Mouse (Mus musculus): ENCODE measurements around the gene Gga1.

Gga1 gene

DNA sequence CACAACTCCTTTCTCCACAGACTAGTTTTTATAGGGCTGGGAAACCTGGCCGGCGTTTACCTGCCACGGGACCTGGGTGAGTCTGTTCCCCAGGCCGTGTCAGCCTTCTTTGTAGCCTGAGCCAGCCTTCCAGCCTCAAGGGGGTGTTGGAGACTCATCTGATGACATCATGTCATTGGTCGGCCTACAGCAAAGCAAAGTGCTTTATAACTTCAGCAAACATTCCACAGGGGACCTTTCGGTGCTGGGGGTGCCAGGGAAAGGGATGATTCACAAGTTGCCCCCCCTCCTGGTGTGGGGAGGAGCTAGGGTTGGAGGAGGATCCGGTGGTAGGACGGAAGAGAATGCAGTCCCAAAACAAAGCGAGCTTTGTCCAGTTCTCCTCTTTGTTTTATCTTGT is 32.2 kb upstream of the Gga1 start:
- peak; percentile 93 for DNase-seq (ENCODE audit: inconsistent age in 2 of 2, low spot score in 1 of 2)

DNA sequence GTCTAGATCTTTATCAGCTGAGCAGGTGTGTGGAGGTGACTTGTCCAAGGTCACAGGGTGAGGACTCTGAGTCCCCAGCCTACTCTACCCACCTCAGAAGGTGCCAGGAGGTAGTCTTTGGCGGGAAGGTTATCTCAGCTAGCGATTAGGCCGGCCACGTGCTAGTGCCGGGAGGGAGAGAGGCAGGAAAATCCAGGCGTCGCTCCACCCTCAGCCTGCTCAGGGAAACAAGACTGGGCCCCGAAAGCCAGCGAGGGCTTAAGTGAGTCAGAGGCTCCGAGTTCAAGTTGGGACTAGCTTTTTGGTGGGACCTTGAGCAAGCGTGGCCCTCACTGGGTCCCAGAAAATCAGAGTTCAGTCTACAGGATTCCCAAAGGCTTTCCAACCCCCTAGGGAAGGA is 31.7 kb upstream of the Gga1 start:
- DNase-seq (ENCODE audit: inconsistent age in 2 of 2, low spot score in 1 of 2): peak; percentile 71 to 83

DNA sequence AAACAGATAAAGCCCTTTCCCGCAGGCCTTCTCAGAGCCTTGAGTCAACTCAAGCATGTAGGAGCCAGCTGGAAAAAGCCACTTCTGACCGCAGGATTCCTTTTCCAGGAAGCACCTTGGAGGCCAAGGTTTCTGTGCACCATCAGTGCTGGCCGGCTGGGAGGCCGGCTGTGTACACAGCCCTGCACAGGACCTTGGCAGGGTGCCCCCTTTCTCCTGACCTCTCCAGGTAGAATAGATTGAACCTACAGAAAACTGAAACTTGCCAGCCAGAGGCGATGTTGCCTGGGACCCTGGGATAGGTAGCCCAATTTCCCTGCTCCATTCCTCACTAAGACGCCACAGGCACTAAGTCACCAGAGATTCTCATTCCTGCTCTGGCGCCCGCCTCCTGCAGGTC is 31.1 kb upstream of the Gga1 start:
- peak; percentile 69 to 84 for DNase-seq (ENCODE audit: inconsistent age in 2 of 2, low spot score in 1 of 2)

DNA sequence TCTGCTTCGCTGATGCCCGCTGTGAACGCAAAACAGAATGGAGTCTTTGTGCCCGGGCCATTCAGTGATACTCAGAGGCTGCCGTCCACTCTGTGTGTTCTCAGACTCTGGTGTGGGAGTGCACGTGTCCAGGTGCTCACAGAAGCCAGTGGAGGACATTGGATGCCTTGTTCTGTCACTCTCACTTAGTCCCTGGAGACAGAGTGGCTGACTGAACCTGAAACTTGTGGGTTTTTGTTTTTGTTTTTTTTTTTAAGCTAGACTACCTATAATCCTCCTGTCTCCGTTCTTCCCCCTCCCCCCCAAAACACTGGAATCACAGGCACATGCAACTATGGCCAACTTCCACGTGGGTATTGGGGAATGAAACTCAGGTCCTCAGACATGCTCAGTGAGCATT is 30.6 kb upstream of the Gga1 start:
- no peak for DNase-seq (ENCODE audit: inconsistent age in 2 of 2, low spot score in 1 of 2)

DNA sequence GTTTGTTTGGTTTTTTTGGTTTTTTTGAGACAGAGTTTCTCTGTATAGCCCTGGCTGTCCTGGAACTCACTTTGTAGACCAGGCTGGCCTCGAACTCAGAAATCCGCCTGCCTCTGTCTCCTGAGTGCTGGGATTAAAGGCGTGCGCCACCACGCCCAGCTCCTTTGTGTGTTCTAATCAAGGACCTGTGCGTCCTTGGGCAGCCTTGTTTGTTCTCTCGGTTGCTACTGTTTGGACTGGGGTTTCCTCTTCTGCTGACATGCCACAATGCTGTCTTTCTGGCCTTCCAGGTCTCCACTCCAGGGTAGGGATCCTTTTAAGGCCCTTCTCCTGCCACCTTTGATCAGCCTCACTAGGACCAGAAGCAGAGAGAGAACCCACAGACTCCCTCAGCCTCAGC is 30.2 kb upstream of the Gga1 start:
- peak in 1 of 2 experiments; percentile 35 for DNase-seq (ENCODE audit: inconsistent age in 2 of 2, low spot score in 1 of 2)

DNA sequence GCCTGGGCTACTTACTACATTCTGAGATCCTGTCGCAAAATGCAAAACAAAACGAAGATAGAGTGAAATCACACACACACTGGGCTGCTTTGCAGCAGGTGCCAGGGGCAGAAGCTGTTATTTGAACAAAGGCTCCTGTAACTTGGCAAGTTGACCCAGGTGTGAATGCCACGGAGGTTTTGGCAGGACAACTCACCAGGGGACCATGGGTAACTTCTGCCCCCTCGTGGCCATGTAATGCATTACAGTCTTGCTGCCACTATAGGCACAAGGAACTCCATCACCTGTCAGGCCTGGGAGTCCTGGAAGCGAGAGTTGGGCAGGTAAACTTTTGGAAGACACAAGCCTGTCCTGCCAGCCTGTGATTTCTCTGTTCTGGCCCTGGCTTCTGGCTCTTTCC is 28.5 kb upstream of the Gga1 start:
- DNase-seq (ENCODE audit: inconsistent age in 2 of 2, low spot score in 1 of 2): peak; percentile 82 to 95

DNA sequence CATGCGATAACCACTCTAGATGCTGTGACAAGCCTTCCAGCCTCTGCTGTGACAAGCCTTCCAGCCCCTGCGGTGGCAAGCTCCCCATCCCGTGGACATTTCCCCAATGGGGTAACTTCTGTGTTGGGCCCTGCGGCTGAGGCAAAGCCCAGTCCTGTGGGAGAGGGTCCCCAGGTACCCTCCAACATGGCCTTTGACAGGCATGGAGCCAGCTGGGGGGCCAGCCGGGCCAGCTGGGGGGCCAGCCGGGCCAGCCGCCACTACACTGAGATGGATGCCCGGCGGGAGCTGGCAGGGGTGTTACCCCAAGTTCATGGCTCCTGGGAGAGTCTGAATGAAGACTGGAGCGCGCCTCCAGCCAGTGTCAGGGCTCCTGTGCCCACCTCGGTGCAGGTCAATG is 27.5 kb upstream of the Gga1 start:
- DNase-seq (ENCODE audit: inconsistent age in 2 of 2, low spot score in 1 of 2): no peak

DNA sequence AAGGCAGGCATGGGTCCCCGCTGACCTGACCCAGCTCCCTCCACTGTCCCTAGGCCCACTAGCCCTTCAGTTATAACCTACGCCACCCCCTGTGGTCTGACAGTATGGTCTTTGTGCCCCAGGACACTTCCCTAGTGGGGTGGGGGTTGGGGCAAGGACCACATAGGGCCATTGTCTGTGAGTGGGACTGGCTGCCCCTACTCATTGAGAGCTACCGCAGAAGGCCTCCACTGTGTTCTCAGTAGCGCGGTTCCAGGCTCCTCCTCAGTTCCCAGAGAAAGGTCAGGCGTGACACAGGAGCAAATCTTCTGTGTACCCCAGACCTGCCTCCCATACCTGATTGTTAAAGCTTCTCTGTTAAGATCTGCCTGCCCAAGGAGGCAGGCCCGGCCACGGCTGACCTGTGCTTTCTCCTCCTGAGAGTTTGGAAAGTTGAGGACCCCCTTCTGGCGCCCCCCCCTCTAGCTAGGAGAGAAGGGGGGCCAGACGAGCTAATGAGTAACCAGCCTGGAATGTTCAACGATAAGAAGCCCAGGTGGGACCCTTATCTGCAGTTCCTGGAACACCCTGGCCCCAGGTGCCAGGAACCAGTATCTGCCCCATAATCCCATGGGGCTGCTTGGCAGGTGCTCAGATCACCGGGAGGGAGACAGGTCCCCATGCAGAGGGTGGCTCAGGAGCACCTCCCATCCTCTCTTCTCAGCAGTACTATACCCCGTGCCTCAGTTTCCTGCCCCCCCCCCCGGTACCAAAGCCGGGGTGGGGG is 26.7 kb upstream of the Gga1 start:
- peak in 1 of 2 experiments; percentile 56 for DNase-seq (ENCODE audit: inconsistent age in 2 of 2, low spot score in 1 of 2)

DNA sequence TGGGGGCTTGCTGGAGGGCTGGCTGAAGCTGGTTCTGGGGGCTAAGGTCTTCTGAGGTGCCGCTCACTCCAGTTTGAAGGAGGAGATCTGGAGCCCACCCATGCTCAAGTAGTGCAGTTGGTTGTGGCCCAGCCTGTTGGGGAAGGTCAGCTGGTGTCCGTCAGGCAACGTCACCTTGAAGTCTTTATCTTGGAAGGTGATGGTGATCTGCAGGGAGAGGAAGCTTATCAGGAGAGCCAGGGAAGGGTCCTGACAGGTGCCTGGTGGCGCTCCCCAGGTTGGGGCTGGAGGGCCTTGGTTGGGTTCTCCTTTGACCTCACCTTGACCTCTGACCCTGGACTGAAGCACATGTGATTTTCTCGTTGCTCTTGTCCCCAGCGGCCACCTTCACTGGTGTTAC is 26.0 kb upstream of the Gga1 start:
- peak in 1 of 2 experiments; percentile 69 for DNase-seq (ENCODE audit: inconsistent age in 2 of 2, low spot score in 1 of 2)

DNA sequence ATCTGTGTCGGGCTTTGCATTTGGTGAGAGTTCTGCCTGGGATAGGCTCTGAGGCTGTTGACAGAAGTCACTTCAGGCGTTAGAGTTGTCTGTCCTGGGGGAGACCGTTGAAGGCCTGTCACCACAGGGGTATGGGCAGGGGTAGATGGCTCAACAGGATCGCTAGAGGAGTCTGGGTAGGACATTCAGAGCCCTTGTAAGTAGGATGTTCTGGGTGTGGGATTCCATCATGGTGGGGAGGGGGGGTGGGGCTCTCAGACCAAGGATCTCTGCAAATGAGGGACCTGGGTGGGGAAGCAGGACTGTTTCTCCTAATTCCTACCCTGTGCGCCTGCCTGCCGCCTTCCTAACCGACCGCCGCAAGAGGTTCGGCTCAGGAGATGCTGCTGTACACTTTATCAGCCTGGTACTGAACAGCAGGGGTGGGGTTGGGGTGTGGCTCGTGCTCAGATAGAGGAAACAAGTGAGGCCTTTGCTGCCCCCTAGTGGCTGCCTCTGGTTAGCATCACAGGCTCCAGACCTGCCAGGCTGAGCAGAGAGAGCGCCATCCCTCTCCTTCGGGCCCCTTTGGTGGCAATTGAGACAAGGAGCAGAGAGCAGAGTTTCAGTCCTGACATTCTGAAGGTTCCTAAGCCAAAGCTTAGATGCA is 25.4 kb upstream of the Gga1 start:
- peak; percentile 91 to 97 for DNase-seq (ENCODE audit: inconsistent age in 2 of 2, low spot score in 1 of 2)

DNA sequence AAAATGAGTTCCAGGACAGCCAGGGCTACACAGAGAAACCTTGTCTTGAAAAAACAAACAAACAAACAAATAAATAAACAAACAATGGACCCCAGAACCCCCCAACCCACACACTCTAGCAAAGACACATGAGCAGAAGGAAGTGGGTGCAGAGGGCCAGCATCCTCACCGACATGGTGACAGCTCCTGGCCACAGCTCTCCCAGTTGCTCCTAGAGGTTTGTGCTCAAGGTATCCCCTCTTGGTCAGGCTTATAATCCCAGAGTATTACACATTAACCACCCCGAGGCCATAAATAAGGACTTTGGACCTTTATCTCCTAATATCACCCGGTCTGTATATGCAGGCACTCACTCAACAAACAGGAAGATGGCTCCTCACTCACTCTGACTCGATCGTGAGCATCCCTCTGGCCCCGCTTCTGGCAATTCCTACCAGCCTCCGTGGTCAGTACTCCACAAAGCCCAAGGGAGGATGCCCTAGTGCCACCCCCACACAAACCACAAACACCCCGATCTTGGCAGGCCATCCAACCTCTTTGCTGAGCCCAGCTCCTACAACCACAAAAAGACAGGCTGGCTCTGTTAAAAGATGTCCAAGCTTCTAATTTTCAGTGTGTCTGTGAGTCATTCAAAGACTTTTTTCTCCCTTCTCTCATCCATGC is 21.6 kb upstream of the Gga1 start, which contains the start of gene Lgals2:
TSS of gene Lgals2 (minus strand) at position 227 of the 663 bp plus-strand sequence.
- DNase-seq (ENCODE audit: inconsistent age in 2 of 2, low spot score in 1 of 2): no peak

DNA sequence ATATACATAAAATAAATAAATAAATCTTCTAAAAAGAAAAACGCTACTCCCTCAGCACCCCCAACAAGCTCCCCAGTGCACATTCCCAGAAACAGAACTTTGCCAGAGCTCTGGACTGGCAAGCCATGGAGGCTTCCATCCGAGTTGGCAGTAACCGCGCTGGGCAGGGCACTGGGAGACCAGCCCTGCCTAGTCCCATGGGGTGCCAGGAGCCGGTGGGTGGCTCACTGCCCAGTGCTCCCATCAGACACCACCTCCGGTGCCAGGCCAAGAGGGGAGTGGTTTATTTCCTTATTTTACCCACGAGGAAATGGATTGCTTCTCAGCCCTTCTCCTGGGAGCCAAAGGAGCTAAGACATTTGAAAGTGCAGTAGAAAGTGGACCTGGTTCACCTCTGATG is 20.0 kb upstream of the Gga1 start:
- peak in 1 of 2 experiments; percentile 65 for DNase-seq (ENCODE audit: inconsistent age in 2 of 2, low spot score in 1 of 2)

DNA sequence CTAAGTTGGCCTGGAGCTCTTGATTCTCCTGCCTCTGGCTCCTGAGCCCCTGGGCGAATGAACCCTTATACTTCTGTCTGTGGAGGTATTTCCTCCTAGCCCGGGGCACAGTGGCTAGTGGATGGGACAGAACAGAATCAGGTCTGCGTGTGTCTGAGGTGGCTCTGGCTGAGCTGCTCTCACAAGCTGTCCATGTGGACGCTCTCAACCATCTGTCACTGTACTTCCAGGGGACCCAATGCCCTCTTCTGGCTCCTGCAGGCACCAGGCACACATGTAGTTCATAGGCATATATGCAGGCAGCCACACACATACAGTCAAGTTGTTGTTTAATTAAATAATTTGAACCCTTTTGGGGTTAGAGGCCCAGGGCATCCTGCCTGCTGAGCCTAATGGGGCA is 17.7 kb upstream of the Gga1 start:
- DNase-seq (ENCODE audit: inconsistent age in 2 of 2, low spot score in 1 of 2): no peak

DNA sequence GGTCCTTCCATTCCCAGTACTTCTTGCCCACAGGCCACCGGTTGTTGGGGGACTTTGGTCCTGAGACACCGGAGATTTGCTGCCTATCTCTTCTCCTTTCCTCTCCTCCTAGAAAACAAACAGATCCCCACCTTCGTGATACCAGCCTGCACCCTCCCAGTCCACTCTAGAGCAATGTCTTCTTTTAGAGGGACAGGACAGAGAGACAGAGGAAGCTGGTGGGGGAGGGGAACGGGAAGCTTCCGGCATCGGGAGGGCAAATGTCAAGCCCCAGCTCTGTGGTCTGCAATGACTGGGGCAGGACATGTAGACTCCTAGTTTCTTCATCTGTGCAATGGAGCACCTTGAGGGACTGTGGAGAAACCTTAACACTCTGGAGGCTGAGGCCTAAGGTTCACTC is 17.3 kb upstream of the Gga1 start:
- DNase-seq (ENCODE audit: inconsistent age in 2 of 2, low spot score in 1 of 2): peak in 1 of 2 experiments; percentile 32

DNA sequence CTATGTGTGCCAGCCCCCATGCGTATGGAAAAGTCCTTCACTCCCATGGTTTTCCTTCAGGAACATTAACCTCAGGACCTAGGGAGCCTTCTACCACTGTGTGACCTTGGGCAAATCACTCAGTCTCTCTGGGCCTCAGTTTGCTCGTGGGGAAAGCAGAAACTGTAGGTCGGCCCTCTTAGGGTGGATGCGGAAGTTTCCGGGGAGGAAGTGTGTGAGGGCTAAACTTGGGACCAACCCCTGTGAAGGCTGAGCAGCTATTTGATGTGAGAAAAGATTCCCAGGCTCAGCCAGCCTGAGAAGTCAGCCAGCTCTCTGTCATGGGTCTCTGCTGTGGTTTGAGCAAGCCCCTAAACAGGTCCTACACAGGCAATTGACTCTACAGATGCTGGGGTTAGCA is 14.7 kb upstream of the Gga1 start:
- DNase-seq (ENCODE audit: inconsistent age in 2 of 2, low spot score in 1 of 2): no peak

DNA sequence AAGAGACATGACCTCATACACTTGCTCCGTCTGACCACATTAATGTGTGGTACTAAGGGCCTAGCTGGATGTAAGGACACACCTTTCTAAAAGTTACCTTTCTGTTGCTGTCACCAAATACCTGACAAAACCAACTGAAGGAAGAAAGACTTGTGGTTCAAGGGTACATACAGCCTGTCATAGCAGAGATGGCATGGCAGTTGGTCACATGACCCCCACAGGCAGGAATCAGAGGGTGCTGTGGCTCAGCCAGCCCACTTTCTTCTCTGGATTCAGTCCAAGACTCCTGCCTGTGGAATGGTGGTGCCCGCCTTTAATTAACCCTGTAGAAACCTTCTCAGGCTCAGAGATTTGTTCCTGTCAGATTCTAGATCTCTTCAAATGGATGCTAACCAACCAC is 13.8 kb upstream of the Gga1 start:
- no peak for DNase-seq (ENCODE audit: inconsistent age in 2 of 2, low spot score in 1 of 2)

DNA sequence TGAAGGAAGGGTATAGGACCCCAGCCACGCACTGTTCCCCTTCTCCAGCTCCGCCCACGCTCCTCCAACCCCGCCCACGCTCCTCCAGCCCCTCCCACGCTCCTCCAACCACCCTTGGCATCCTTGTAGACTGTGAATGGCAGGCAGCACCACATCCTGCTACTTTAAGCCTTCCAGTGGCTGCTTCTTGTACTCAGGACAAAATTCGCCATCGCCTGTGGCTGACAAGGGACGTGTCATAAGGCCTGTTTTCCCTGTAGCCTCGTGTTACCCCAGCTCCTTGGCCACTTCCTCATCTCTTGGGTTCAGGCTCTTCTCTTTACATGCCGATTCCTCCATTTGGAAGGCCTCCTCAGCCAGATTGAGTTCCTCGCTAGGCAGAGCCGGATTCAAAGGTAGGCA is 13.1 kb upstream of the Gga1 start:
- DNase-seq (ENCODE audit: inconsistent age in 2 of 2, low spot score in 1 of 2): no peak

DNA sequence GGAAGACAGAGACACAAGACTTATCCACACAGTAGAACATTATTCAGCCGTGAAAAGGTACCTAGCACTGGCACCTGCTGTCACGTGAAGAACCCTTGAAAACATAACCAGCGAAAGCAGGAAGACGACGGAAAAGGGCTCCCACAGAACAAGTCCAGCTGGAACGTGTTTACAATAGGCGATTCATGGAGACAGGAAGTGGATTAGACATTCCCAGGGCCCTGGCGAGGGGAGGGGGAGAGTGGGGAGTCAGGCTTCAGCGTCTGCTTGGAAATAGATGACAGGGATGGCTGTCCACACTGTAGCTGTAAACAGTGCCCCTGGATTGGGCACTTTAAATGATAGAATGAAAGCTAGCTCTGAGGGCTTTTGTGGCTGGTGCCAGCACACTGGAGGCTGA is 8.6 kb upstream of the Gga1 start:
- no peak for DNase-seq (ENCODE audit: inconsistent age in 2 of 2, low spot score in 1 of 2)

DNA sequence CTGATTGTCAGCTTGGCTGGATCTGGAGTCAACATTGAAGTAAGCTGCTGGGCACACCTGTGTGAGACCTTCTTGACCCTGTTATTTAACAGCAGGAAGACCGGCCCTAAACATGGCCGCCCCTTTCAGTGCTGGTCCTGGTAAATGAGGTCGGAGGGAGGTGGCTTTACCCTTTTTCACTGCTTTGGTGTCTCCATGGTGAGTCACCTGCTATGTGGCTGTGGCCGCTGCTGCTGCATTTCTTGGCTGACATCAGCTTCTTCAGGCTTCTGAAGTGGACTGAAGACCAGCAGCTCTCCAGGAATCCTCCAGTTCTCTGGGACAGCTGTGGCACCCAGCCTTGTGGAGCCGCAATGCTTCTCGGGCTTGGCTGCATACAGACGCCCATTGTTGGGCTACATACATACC is 8.2 kb upstream of the Gga1 start:
- DNase-seq (ENCODE audit: inconsistent age in 2 of 2, low spot score in 1 of 2): no peak

DNA sequence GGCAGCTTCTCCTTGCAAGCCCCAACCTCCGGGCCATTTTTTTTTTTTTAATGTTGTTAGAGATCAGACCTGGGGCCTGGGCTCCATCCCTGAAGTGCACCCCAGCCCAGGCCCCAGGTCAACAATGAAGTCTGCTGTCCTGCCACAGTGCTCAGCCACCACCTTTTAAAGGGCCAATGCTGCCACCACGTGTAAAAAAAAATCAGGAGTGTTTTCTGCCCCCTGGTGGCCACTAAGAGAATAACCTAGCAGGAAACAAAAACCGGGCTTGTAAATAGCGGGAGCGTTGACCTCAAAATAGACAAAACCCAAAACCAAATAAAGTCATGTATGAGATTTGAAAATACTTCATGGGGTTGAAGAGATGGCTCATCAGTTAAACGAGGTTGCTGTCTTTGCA is 7.2 kb upstream of the Gga1 start:
- DNase-seq (ENCODE audit: inconsistent age in 2 of 2, low spot score in 1 of 2): peak in 1 of 2 experiments; percentile 78

DNA sequence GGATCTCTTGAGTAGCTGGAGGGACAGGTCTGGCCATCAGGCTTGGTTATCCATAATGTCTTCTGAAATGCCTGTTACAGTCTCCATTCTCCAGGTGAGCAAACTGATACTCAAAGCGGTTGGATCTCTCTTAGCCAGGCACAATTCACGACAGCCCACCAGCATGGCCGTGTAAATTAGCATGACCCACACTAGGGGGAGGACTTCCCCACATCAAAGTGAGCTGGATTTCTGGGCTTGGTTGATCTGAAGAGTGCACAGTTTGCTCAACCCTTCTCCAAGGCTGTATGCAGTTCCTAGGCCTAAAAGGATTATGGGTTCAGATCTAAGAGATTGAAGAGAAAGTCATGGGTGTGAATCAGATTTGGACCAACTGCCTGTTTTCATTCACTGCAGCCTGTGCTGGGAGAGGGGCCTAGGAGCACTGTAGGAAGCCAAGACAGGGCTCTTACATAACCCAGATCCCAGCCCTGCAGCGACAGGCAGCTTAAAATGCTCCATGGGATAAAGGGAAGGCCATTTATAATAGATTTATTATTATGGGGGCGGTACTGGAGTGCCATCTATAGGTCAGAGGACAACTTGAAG is 4.9 kb upstream of the Gga1 start:
- peak in 1 of 2 experiments; percentile 56 for DNase-seq (ENCODE audit: inconsistent age in 2 of 2, low spot score in 1 of 2)

All from adrenal gland, adult (tissue).